Mouse (Mus musculus) MEL (cell line): Measurements from ENCODE around the gene Mns1. TPM values are rescaled to one million over a fixed set of nuclear protein-coding genes. Genes with fewer than 3 reads are reported as not detected.

Experiments used
- DNase-seq: peaks from one replicate; pipeline ENCODE4 v3.0.0; 2011; ENCODE audit warnings: low read depth, low spot score
- H3K27ac ChIP-seq: 2 replicates; pipeline ENCODE4 v1.5.1; 2012; ENCODE audit warnings: low read depth, mild to moderate bottlenecking, control low read depth, low read length, moderate library complexity; ENCODE audit not compliant: control insufficient read depth
- H3K27me3 ChIP-seq, 2 experiments: fragments of 150-350 bp in 1 of 2; sonication (generic) in 1 of 2; 2 replicates each; pipeline ENCODE4 v1.6.1; 2012; ENCODE audit warnings: low read length in 2 of 2, mild to moderate bottlenecking in 2 of 2, improper control_type of control experiment in 1 of 2, moderate library complexity in 1 of 2; ENCODE audit not compliant: insufficient read depth in 2 of 2, control insufficient read depth in 1 of 2
- H3K36me3 ChIP-seq, 2 experiments: 2 replicates each; pipeline ENCODE4 v1.6.1; 2012 to 2014; ENCODE audit warnings: low read length in 2 of 2, improper control_type of control experiment in 1 of 2, inconsistent platforms in 1 of 2, mild to moderate bottlenecking in 1 of 2; ENCODE audit not compliant: insufficient read depth in 2 of 2, control insufficient read depth in 1 of 2
- H3K4me1 ChIP-seq, 2 experiments: fragments of 150-350 bp in 1 of 2; sonication (generic) in 1 of 2; 2 replicates each; pipeline ENCODE4 v1.6.1; 2012; ENCODE audit warnings: low read length in 2 of 2, improper control_type of control experiment in 1 of 2, mild to moderate bottlenecking in 1 of 2; ENCODE audit not compliant: insufficient read depth in 2 of 2, control insufficient read depth in 1 of 2
- H3K4me3 ChIP-seq, 2 experiments: fragments of 150-350 bp in 1 of 2; sonication (generic) in 1 of 2; 2 replicates each; pipeline ENCODE4 v1.5.1; 2012; ENCODE audit warnings: low read depth in 2 of 2, low read length in 2 of 2, mild to moderate bottlenecking in 2 of 2, moderate library complexity in 2 of 2, control low read depth in 1 of 2, improper control_type of control experiment in 1 of 2; ENCODE audit not compliant: control insufficient read depth in 1 of 2, insufficient read depth in 1 of 2
- H3K79me2 ChIP-seq: 2 replicates; pipeline ENCODE4 v1.6.1; 2012; ENCODE audit warnings: mild to moderate bottlenecking, low read length, moderate library complexity; ENCODE audit not compliant: control insufficient read depth, poor library complexity, insufficient read depth
- H3K9ac ChIP-seq: 2 replicates; pipeline ENCODE4 v1.6.1; 2012; ENCODE audit warnings: low read depth, mild to moderate bottlenecking, control low read depth, low read length, moderate library complexity; ENCODE audit not compliant: control insufficient read depth, poor library complexity, severe bottlenecking
- H3K9me3 ChIP-seq: fragments of 150-350 bp; sonication (generic); replicated peaks from 2 replicates; pipeline ENCODE4 v1.6.1; 2012; ENCODE audit warnings: mild to moderate bottlenecking, low read length, improper control_type of control experiment, moderate library complexity; ENCODE audit not compliant: insufficient read depth
- CHD1 ChIP-seq: IDR thresholded peaks from 2 replicates; pipeline ENCODE4 v1.6.1; 2012; ENCODE audit warnings: low read depth, mild to moderate bottlenecking, inconsistent platforms, low read length, improper control_type of control experiment
- CTCF ChIP-seq, 3 experiments: IDR thresholded peaks in 2 of 3; conservative IDR thresholded peaks in 1 of 3; 2 replicates each; pipeline ENCODE4 v1.5.1; 2011 to 2012; ENCODE audit warnings: low read length in 3 of 3, low read depth in 2 of 3, mild to moderate bottlenecking in 2 of 3, improper control_type of control experiment in 1 of 3, inconsistent platforms in 1 of 3, mixed read lengths in 1 of 3, moderate library complexity in 1 of 3; ENCODE audit not compliant: control insufficient read depth in 1 of 3, insufficient read depth in 1 of 3, poor library complexity in 1 of 3, severe bottlenecking in 1 of 3
- E2F4 ChIP-seq: IDR thresholded peaks from 2 replicates; pipeline ENCODE4 v1.6.1; 2011; ENCODE audit warnings: low read depth, low read length, improper control_type of control experiment, borderline replicate concordance
- GATA1 ChIP-seq: IDR thresholded peaks from 2 replicates; pipeline ENCODE4 v1.6.1; 2011; ENCODE audit warnings: low read depth, low read length, improper control_type of control experiment
- MEF2A ChIP-seq: IDR thresholded peaks from 2 replicates; pipeline ENCODE4 v1.6.1; 2014; ENCODE audit warnings: low read depth, mild to moderate bottlenecking, inconsistent platforms, low read length, improper control_type of control experiment; ENCODE audit not compliant: poor library complexity, insufficient replicate concordance, severe bottlenecking; ENCODE audit errors: extremely low read depth
- MXI1 ChIP-seq: IDR thresholded peaks from 2 replicates; pipeline ENCODE4 v1.6.1; 2011; ENCODE audit warnings: mild to moderate bottlenecking, low read depth, low read length, improper control_type of control experiment
- MYC ChIP-seq: IDR thresholded peaks from 2 replicates; pipeline ENCODE4 v1.6.1; 2011; ENCODE audit warnings: low read depth, mild to moderate bottlenecking, low read length, improper control_type of control experiment, moderate library complexity
- NELFE ChIP-seq: IDR thresholded peaks from 2 replicates; pipeline ENCODE4 v1.6.1; 2011; ENCODE audit warnings: low read depth, low read length, improper control_type of control experiment
- POLR2A ChIP-seq, 2 experiments: IDR thresholded peaks; 2 replicates each; pipeline ENCODE4 v1.6.1; 2011 to 2012; ENCODE audit warnings: low read length in 2 of 2, mild to moderate bottlenecking in 2 of 2, control low read depth in 1 of 2, improper control_type of control experiment in 1 of 2, low read depth in 1 of 2, moderate library complexity in 1 of 2; ENCODE audit not compliant: control insufficient read depth in 1 of 2, insufficient read depth in 1 of 2, poor library complexity in 1 of 2
- POLR2AphosphoS2 ChIP-seq: IDR thresholded peaks from 2 replicates; pipeline ENCODE4 v1.6.1; 2011; ENCODE audit warnings: low read length, improper control_type of control experiment
- RAD21 ChIP-seq: IDR thresholded peaks from 2 replicates; pipeline ENCODE4 v1.6.1; 2011; ENCODE audit warnings: mild to moderate bottlenecking, low read depth, low read length, improper control_type of control experiment
- RCOR1 ChIP-seq: IDR thresholded peaks from 2 replicates; pipeline ENCODE4 v1.6.1; 2012; ENCODE audit warnings: low read depth, mild to moderate bottlenecking, inconsistent platforms, low read length, improper control_type of control experiment
- SMC3 ChIP-seq: IDR thresholded peaks from 2 replicates; pipeline ENCODE4 v1.6.1; 2011; ENCODE audit warnings: low read depth, low read length, improper control_type of control experiment
- UBTF ChIP-seq: IDR thresholded peaks from 2 replicates; pipeline ENCODE4 v1.6.1; 2012; ENCODE audit warnings: low read depth, mild to moderate bottlenecking, inconsistent platforms, low read length, improper control_type of control experiment, moderate library complexity, borderline replicate concordance; ENCODE audit not compliant: insufficient read depth
- USF1 ChIP-seq: IDR thresholded peaks from 2 replicates; pipeline ENCODE4 v1.6.1; 2014; ENCODE audit warnings: low read depth, mild to moderate bottlenecking, inconsistent platforms, low read length, improper control_type of control experiment, moderate library complexity
- ZC3H11A ChIP-seq: IDR thresholded peaks from 2 replicates; pipeline ENCODE4 v1.6.1; 2012; ENCODE audit warnings: low read depth, mild to moderate bottlenecking, inconsistent platforms, low read length, improper control_type of control experiment
- ZNF384 ChIP-seq: IDR thresholded peaks from 2 replicates; pipeline ENCODE4 v1.6.1; 2012; ENCODE audit warnings: low read depth, mild to moderate bottlenecking, inconsistent platforms, low read length, improper control_type of control experiment
- polyA plus RNA-seq, 2 experiments: library from polyadenylated mRNA; stranded (reverse) in 1 of 2; unstranded in 1 of 2; fragments of >175 nt in 1 of 2; fragments of >200 nt in 1 of 2; gene quantifications; 2 replicates each; pipeline versions ENCODE4 v1.2.1 to v1.2.4; 2012; ENCODE audit warnings: low replicate concordance in 2 of 2, low read depth in 1 of 2; ENCODE audit not compliant: insufficient read length in 2 of 2, insufficient read depth in 1 of 2, missing spikeins in 1 of 2
- total RNA-seq: library from RNA; depleted of rRNA; stranded (reverse); fragments of 300-350 nt; gene quantifications from 2 replicates; pipeline ENCODE4 v1.2.3, GENCODE M21; 2012

The Mns1 gene
- total and polyA plus RNA-seq, 3 experiments = 54.0 to 54.8 TPM; not detected in 1

GRCm38 (mm10) chr9:72437822-72438701 lies at the start of gene Mns1 (continued):
- TF ChIP-seq CHD1 (no peak), MEF2A (no peak), NELFE (peak; percentile 59), UBTF (no peak)

DNA sequence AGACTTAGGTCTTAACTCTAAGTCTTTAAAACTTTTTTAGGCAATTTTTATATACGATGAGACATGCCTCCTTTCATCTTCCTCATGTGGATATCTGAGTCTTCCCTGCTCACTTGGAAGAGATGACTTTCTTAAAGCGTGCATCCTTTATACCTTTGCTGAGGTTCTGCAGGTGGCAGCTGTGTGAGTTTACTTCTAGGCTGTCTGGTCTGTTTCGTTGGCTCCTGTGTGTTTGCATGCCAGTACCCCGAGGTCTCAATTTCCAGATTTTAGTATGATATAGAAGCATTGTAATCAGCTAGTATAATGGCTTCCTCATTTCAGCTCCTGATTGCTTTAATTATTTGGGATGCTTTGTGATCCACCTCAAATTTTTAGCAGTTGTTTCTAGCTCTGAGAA lies 48.9 kb upstream of the Mns1 start:
- Histone ChIP-seq H3K79me2 (no peaks in the 10 kb centered on the region), H3K27me3 (no peaks in the 10 kb centered on the region), H3K4me1 (peaks cover 2 to 8% of the 10 kb centered on the region in 2 experiments; a peak in 2 of 4 replicates), H3K27ac (no peak overlapping the region), H3K9me3 (no peaks in the 10 kb centered on the region), H3K9ac (no peak overlapping the region), H3K36me3 (peaks cover 0 to 6% of the 10 kb centered on the region in 2 experiments; a peak in 2 of 4 replicates), H3K4me3 (peak overlapping the region; percentile 38 to 46; a peak in 3 of 4 replicates)
- TF ChIP-seq E2F4 (no peak), ZNF384 (no peak), SMC3 (no peak), USF1 (no peak), MYC (no peak), CHD1 (no peak), POLR2AphosphoS2 (no peak), ZC3H11A (no peak), RCOR1 (no peak), POLR2A (IDR thresholded peaks at IDR 0.05; ENCODE audit: control insufficient read depth in 1 of 2, insufficient read depth in 1 of 2, low read depth in 1 of 2, low read length in 2 of 2, poor library complexity in 1 of 2) (no peak), RAD21 (no peak), CTCF (IDR thresholded peaks at IDR 0.05 in 2 of 3, conservative IDR thresholded peaks at IDR 0.05 in 1 of 3; ENCODE audit: control insufficient read depth in 1 of 3, insufficient read depth in 1 of 3, low read depth in 2 of 3, low read length in 3 of 3, poor library complexity in 1 of 3, severe bottlenecking in 1 of 3) (no peak)
- DNase-seq = no peak

DNA sequence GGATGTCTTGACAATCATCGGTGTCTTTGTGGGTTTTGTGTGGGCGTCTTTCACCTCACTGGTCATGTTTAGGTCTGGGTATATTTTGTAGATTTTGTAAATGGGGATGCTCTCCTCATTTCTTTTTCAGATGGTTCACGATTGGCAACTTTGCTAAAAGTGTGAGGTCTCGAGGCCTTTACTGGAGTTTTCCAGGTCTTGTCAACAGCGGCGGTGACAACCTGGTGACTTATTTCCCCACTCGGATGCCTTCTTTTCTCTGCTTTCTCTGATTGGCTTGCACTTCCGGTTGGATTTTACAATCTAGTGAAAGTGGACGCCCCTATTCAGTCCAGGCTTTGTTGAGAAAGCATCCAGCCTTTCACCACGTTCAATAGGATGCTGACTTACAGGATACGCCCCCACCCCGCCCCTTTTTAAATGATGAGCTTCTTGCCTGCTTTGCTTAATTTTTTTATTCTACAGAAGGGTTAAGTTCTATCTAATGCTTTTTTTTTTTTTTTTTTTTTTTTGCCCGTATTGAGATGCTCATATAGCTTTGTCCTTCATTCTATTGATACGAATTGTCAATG lies 48.3 kb upstream of the Mns1 start:
- Histone ChIP-seq H3K4me3 (peak overlapping the region; percentile 38 to 46), H3K4me1 (peaks cover 2 to 8% of the 10 kb centered on the region in 2 experiments; a peak in 2 of 4 replicates), H3K27ac (no peak overlapping the region), H3K9ac (no peak overlapping the region), H3K79me2 (no peaks in the 10 kb centered on the region), H3K9me3 (no peaks in the 10 kb centered on the region), H3K36me3 (peaks cover 0 to 6% of the 10 kb centered on the region in 2 experiments; a peak in 2 of 4 replicates), H3K27me3 (no peaks in the 10 kb centered on the region)
- no peak for TF ChIP-seq E2F4
- TF ChIP-seq GATA1 = 0 out of 2 replicates have a peak, but pooled peaks have one; percentile 8
- no peak for TF ChIP-seq MXI1
- peak; percentile 42; the same call in 1 of the 2 replicates for TF ChIP-seq ZNF384
- peak; percentile 72 for DNase-seq
